ENCODE assay signal across 11 mouse cellular contexts in genomic region chr12:105504736-105505135, GRCm38 (mm10). TPM values are rescaled to one million over a fixed set of nuclear protein-coding genes. Genes with fewer than 3 reads are reported as not detected.
DNase-seq lines count a peak whose midpoint lies in the region; ATAC-seq and TF ChIP-seq lines count a peak whose summit lies in the region.
"Had no signal": no experiment of that assay in that cellular context is flagged by ENCODE, and none has a peak within 500 bp of the region (broad histone marks: within the 10 kb centered on the region; RNA-seq: fewer than 3 reads in every experiment).

No protein-coding gene starts in this region.

- H3K36me3 ChIP-seq in splenic B cell, adult 2 months (ENCODE audit: control insufficient read depth, insufficient read depth, low read length, poor library complexity, severe bottlenecking), result no peaks in the 10 kb centered on the region
- H3K36me3 ChIP-seq: limb, embryonic 15.5 days; neural tube, embryonic 12.5 days had no signal

- TF ChIP-seq CTCF in left cerebral cortex, adult 2 months (IDR thresholded peaks at IDR 0.05), result peak; percentile 31
- peak; percentile 35; the same call in 1 of the 2 replicates for TF ChIP-seq CTCF in bone marrow macrophage, adult 2 months (IDR thresholded peaks at IDR 0.05; ENCODE audit: low read depth, low read length)

- H3K4me1 ChIP-seq in bone marrow macrophage, adult 2 months (ENCODE audit: control insufficient read depth, insufficient read depth, low read length), result no peaks in the 10 kb centered on the region
- H3K4me1 ChIP-seq: neural tube, embryonic 12.5 days had no signal

- peak; percentile 25 for DNase-seq in CD4-positive, CD25-positive, alpha-beta regulatory T cell, adult 2 months (ENCODE audit: low read depth, low spot score)
- no peak for DNase-seq in left cerebral cortex, adult 2 months (ENCODE audit: extremely low spot score in 1 of 2, low spot score in 2 of 2)
- DNase-seq in left cerebral cortex, postnatal 25 days (ENCODE audit: low spot score in 2 of 2), result no peak
- DNase-seq in splenic B cell, adult 2 months (ENCODE audit: low read depth, low spot score), result peak; percentile 13
- DNase-seq in frontal cortex, postnatal 25 days (ENCODE audit: low spot score in 2 of 2), result no peak
- no peak for DNase-seq in right cerebral cortex, adult 18-20 months

- H3K4me3 ChIP-seq in left cerebral cortex, adult 2 months, result no peak overlapping the region
- no peak overlapping the region for H3K4me3 ChIP-seq in bone marrow macrophage, adult 2 months (ENCODE audit: insufficient read depth, low read length)
- H3K4me3 ChIP-seq: limb, embryonic 15.5 days; neural tube, embryonic 12.5 days had no signal

- no peak overlapping the region for H3K27ac ChIP-seq in left cerebral cortex, adult 2 months
- no peak overlapping the region for H3K27ac ChIP-seq in bone marrow macrophage, adult 2 months (ENCODE audit: insufficient read depth, low read depth, low read length)
- H3K27ac ChIP-seq: limb, embryonic 15.5 days; neural tube, embryonic 12.5 days had no signal

- intact Hi-C loops in left cerebral cortex, adult 2 months (cut with DNase I), result no loop called here
- intact Hi-C loops in left cerebral cortex, postnatal 25 days (cut with DNase I), result no loop called here

- ATAC-seq in CD4-positive, CD25-positive, alpha-beta regulatory T cell, adult 4 months, result no peak

- TF ChIP-seq POLR2A in bone marrow macrophage, adult 2 months (IDR thresholded peaks at IDR 0.05; ENCODE audit: borderline replicate concordance, low read depth, low read length), result no peak

- H3K27me3 ChIP-seq in splenic B cell, adult 2 months (ENCODE audit: control insufficient read depth, insufficient read depth, low read length, poor library complexity, severe bottlenecking), result no peaks in the 10 kb centered on the region
- H3K27me3 ChIP-seq: limb, embryonic 15.5 days; neural tube, embryonic 12.5 days had no signal

RNA-seq across cellular contexts. Expression of gene D430019H16Rik, which starts 51.1 kb away (rescaled TPM):
- under 1 TPM; 0.39 to 0.70 TPM for polyA plus RNA-seq in CD4-positive, CD25-positive, alpha-beta regulatory T cell, adult 4 months (2017; shearing (Covaris generic))
- 10 to 100 TPM; 81.5 to 88.0 TPM for total RNA-seq in left cerebral cortex, adult 2 months (2021)
- total RNA-seq in left cerebral cortex, postnatal 25 days (2021), result 10 to 100 TPM; 96.6 to 99.5 TPM
- not detected in 2 replicates for polyA plus RNA-seq in bone marrow macrophage, adult 2 months (2012; ENCODE audit: insufficient read depth, insufficient read length, missing spikeins)
- total RNA-seq: hematopoietic stem cell, adult 5-6 weeks had no signal

RNA-seq across cellular contexts. Expression of gene Bdkrb2, which starts 58.3 kb away (rescaled TPM):
- polyA plus RNA-seq in CD4-positive, CD25-positive, alpha-beta regulatory T cell, adult 4 months (2017; shearing (Covaris generic)), result not detected
- under 1 TPM; 0.40 to 0.45 TPM for total RNA-seq in left cerebral cortex, adult 2 months (2021)
- total RNA-seq in left cerebral cortex, postnatal 25 days (2021), result under 1 TPM; 0.21 to 0.41 TPM
- polyA plus RNA-seq in bone marrow macrophage, adult 2 months (2012; ENCODE audit: insufficient read depth, insufficient read length, missing spikeins), result not detected in 2 replicates
- total RNA-seq: hematopoietic stem cell, adult 5-6 weeks had no signal

Comparison
In these comparisons a context has a peak if more than half of its experiments do, and no peak if none do; other contexts are left out.
1. DNase-seq: peak in CD4-positive, CD25-positive, alpha-beta regulatory T cell, adult 2 months (single experiment) and splenic B cell, adult 2 months (single experiment); none in left cerebral cortex, adult 2 months (0 of 2), left cerebral cortex, postnatal 25 days (0 of 2), frontal cortex, postnatal 25 days (0 of 2) and right cerebral cortex, adult 18-20 months (single experiment).